Mouse (Mus musculus) heart, embryonic 11.5 days (tissue): ENCODE results near the gene Cnp. TPM values are rescaled to one million over a fixed set of nuclear protein-coding genes. Genes with fewer than 3 reads are reported as not detected.

Source experiments
- ATAC-seq: fragments of 200-750 bp; cut with Nextera tagmentation; replicated peaks from 2 replicates; pipeline ENCODE4 v1.8.0; 2017; ENCODE audit warnings: moderate library complexity; ENCODE audit not compliant: insufficient number of reproducible peaks, low FRiP score, low TSS enrichment
- H3K27ac ChIP-seq: fragments of 300-500 bp; sonication (generic); 2 replicates; pipeline ENCODE4 v1.5.1; 2014; ENCODE audit warnings: mild to moderate bottlenecking, low read depth, low read length
- H3K27me3 ChIP-seq: fragments of 300-500 bp; sonication (generic); 2 replicates; pipeline ENCODE4 v1.6.1; 2014; ENCODE audit warnings: mild to moderate bottlenecking, low read length, mixed read lengths; ENCODE audit not compliant: control insufficient read depth, insufficient read depth
- H3K36me3 ChIP-seq: fragments of 300-500 bp; sonication (generic); 2 replicates; pipeline ENCODE4 v1.6.1; 2014; ENCODE audit warnings: mild to moderate bottlenecking, low read length, moderate library complexity, mixed read lengths; ENCODE audit not compliant: control insufficient read depth, insufficient read depth
- H3K4me1 ChIP-seq: fragments of 300-500 bp; sonication (generic); 2 replicates; pipeline ENCODE4 v1.6.1; 2014; ENCODE audit warnings: low read length; ENCODE audit not compliant: control insufficient read depth, insufficient read depth
- H3K4me2 ChIP-seq: fragments of 300-500 bp; sonication (generic); 2 replicates; pipeline ENCODE4 v1.6.1; 2014; ENCODE audit warnings: mild to moderate bottlenecking, moderate library complexity
- H3K4me3 ChIP-seq: fragments of 300-500 bp; sonication (generic); 2 replicates; pipeline ENCODE4 v1.5.1; 2014; ENCODE audit warnings: low read depth, low read length
- H3K9ac ChIP-seq: fragments of 300-500 bp; sonication (generic); 2 replicates; pipeline ENCODE4 v1.6.1; 2014; ENCODE audit warnings: mild to moderate bottlenecking, low read depth, low read length, moderate library complexity
- H3K9me3 ChIP-seq: fragments of 300-500 bp; sonication (generic); replicated peaks from 2 replicates; pipeline ENCODE4 v1.6.1; 2016; ENCODE audit warnings: low read length; ENCODE audit not compliant: control insufficient read depth
- WGBS: fragments of 180-500 bp; shearing (Covaris S2); extraction: QIAGEN DNeasy Blood & Tissue Kit; methylation state at CpG from one replicate; pipeline ENCODE4 v1.1.7; 2014; ENCODE audit not compliant: insufficient replicate concordance; 5-methylcytosine and 5-hydroxymethylcytosine counted together
- polyA plus RNA-seq: library from polyadenylated mRNA; unstranded; fragments of >200 nt; fragmentation: Nextera tagmentation; extraction: Ambion mirVana; gene quantifications from 2 replicates; pipeline ENCODE4 v1.2.1, GENCODE M21; 2014

Cnp gene
- polyA plus RNA-seq, 1 experiment from 2014 or later: 15.7 TPM

DNA sequence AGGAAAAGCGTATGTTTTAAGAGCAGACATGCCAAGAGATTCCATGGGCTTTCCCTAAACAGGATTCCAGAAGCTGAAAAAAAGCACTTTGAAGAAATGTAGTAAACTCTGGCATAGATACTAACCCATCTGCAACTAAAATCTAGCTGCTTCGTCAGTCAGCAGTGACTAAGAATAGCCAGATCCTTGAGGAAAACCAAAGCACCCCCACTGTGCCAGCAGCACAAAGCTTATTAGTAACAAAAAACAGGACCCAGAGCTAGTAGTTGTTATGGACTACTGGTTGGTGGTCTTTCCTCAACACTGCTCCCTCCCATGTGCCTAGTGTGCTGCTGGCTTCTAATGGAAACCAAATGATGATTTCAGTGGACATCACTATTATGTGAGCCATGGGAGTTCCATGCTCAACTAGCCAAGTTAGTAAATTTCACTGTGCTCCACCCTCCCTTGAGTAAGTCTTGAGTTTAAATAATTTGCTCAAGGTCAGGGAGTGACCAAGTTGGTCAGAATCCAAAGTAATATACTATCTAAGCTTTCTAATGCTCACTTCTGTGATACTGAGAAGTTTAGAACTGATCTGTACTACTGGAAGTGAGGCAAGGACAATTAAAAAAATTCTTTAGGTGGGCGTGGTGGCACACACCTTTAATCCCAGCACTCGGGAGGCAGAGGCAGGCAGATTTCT, 29.8 kb downstream of the Cnp start:
- H3K9ac ChIP-seq: no peak overlapping the region
- ATAC-seq: no peak
- 80% methylated on average over 4 of the region's 4 CpGs for WGBS
- no peak overlapping the region for H3K4me3 ChIP-seq
- peaks cover 14% of the 10 kb centered on the region for H3K4me1 ChIP-seq
- H3K27me3 ChIP-seq: no peaks in the 10 kb centered on the region
- peaks cover 10% of the 10 kb centered on the region for H3K36me3 ChIP-seq
- no peak overlapping the region for H3K27ac ChIP-seq
- H3K4me2 ChIP-seq: no peak overlapping the region
- H3K9me3 ChIP-seq: no peaks in the 10 kb centered on the region

DNA sequence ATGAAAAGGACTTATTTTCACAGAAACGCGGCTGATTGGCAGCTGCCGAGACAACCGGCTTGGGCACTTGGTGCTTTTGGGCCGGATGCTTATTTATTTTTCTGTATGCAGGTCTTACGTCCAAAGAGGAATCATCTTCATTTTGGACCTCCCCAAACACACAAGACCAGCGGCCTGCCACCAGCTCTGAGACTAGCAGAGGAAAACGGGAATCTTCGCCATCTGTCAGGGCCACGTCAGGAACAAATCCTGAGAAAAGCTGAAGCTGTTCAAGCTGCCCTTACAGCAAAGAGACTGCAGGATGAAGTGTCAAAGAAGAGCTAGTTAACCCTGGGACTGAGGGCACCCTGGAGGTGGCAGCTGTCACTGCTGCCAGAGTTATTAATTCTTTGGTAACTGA, 30.7 kb downstream of the Cnp start:
- Histone ChIP-seq H3K4me3 (no peak overlapping the region), H3K9me3 (no peaks in the 10 kb centered on the region), H3K27me3 (no peaks in the 10 kb centered on the region), H3K9ac (no peak overlapping the region), H3K4me1 (peaks cover 20% of the 10 kb centered on the region), H3K27ac (no peak overlapping the region), H3K36me3 (peaks cover 3% of the 10 kb centered on the region; the same call in 1 of the 2 replicates), H3K4me2 (no peak overlapping the region)
- WGBS: 89% methylated on average over 10 of the region's 10 CpGs
- no peak for ATAC-seq

DNA sequence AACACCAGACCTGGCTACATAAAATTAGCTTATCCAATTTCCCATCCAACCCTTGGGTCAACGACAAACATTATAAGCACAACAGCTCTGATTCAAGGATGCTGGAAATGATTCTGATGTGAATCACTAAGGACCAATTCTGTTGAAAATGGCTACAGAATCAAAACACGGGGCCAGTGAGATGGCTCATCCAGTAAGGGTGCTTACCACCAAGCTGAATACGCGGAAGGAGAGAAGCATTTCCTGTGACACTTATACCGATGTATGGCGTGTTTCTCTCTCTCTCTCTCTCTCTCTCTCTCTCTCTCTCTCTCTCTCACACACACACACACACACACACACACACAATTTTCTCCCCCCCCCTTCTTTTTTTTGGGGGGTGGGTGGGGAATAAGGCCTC, 32.4 kb downstream of the Cnp start:
- Histone ChIP-seq H3K9me3 (no peaks in the 10 kb centered on the region), H3K27ac (no peak overlapping the region), H3K4me3 (no peak overlapping the region), H3K9ac (no peak overlapping the region), H3K4me2 (no peak overlapping the region), H3K36me3 (0 out of 2 replicates have a peak, but pooled peaks cover 2% of the 10 kb centered on the region), H3K4me1 (peaks cover 21% of the 10 kb centered on the region), H3K27me3 (no peaks in the 10 kb centered on the region)
- no peak for ATAC-seq
- WGBS: 93% methylated on average over 6 of the region's 6 CpGs

DNA sequence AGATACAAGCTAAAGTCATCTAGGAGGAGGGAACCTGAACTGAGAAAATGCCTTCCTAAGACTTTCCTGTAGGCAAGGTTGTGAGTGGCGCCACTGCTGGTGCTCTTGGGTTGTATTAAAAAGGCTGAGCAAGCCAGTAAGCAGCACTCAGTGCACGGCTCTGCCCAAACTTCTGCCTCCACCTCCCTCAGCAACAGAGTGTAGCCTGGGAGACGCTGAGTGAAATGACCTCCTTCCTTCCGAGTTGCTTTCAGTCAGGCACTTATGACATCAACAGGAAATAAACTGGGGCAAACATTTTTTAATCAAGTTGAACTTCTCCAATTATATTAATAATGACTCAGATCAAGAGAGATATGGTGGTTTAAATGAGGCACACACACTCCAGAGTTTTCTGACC, 34.1 kb downstream of the Cnp start:
- H3K4me3 ChIP-seq: no peak overlapping the region
- peaks cover 23% of the 10 kb centered on the region for H3K4me1 ChIP-seq
- H3K27ac ChIP-seq: no peak overlapping the region
- WGBS: 66% methylated on average over 4 of the region's 4 CpGs
- no peaks in the 10 kb centered on the region for H3K27me3 ChIP-seq
- no peak overlapping the region; the same call in 1 of the 2 replicates for H3K4me2 ChIP-seq
- 0 out of 2 replicates have a peak, but pooled peaks cover under 1% of the 10 kb centered on the region for H3K36me3 ChIP-seq
- no peaks in the 10 kb centered on the region for H3K9me3 ChIP-seq
- no peak for ATAC-seq
- no peak overlapping the region for H3K9ac ChIP-seq

DNA sequence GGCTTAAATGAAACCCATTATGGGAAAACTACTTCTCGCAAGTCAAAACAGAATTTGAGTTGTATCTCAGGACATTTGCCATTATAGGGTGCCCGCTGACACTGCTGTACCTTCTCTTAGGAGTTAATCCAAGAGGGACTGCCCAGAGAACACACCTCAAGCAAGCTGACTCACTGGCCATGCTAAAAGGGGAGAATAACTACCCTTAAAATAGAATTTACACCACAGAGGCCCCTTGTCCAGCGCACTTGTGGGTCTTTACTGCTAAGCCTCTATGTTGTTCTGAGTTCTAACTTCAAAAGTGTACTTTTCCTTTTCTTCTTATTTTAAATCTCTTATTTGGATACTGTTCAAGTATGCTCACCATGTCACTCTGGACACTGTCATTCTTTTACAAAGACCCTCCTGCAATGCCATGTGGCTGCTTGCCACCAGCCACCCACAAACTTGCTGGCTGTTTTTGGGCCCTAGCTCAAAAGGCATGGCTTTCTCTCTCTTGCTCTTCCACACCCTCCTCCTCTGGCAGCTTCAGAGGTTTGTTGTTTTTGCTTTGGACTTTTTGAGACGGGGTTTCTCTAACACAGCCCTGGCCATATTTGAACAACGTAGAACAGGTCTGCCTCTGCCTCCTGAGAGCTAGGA, 34.8 kb downstream of the Cnp start:
- Histone ChIP-seq H3K27me3 (no peaks in the 10 kb centered on the region), H3K4me1 (peaks cover 18% of the 10 kb centered on the region), H3K36me3 (no peaks in the 10 kb centered on the region), H3K9me3 (no peaks in the 10 kb centered on the region), H3K4me3 (no peak overlapping the region), H3K4me2 (peak overlapping the region; percentile 9; the same call in 1 of the 2 replicates), H3K9ac (no peak overlapping the region; the same call in 1 of the 2 replicates), H3K27ac (peak overlapping the region; percentile 38; the same call in 1 of the 2 replicates)
- ATAC-seq: no peak
- WGBS: 82% methylated on average over 5 of the region's 5 CpGs

DNA sequence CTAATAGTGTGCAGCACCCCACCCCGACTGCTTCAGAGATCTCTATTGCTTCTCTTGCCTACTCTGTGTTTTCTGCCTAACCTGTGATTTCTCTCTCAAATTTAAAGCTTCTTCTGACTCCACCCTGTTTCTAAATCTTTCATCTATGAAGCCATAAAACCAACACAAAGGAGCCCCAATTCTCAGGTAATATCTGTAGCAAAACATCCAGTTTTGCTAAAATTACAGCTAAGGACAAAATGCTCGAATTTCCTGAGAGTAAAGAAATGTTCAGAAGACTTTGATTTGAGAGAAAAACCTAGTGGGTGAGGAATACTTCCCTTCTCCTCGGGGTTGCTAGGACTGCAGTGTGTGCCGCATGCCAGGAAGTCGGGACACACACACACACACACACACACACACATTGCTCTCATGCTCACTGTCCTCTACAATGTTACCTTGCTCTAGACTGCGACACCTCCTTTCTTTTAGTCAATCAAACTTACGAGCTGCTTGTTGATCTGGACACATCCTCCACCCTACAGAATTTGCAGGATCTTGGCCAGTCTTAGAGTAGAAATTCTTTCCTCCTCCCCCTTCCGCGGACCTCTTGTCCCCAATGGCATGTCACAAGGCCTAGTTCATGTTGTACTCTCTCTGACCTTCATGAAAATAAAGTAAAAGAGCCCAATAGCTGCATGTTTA, 35.4 kb downstream of the Cnp start:
- H3K27ac ChIP-seq: 0 out of 2 replicates have a peak overlapping the region, but pooled peaks have one; percentile 38
- no peaks in the 10 kb centered on the region for H3K27me3 ChIP-seq
- no peak for ATAC-seq
- 74% methylated on average over 9 of the region's 9 CpGs for WGBS
- H3K4me2 ChIP-seq: no peak overlapping the region
- no peaks in the 10 kb centered on the region for H3K36me3 ChIP-seq
- no peak overlapping the region for H3K9ac ChIP-seq
- H3K9me3 ChIP-seq: no peaks in the 10 kb centered on the region
- H3K4me3 ChIP-seq: no peak overlapping the region
- peaks cover 16% of the 10 kb centered on the region for H3K4me1 ChIP-seq

DNA sequence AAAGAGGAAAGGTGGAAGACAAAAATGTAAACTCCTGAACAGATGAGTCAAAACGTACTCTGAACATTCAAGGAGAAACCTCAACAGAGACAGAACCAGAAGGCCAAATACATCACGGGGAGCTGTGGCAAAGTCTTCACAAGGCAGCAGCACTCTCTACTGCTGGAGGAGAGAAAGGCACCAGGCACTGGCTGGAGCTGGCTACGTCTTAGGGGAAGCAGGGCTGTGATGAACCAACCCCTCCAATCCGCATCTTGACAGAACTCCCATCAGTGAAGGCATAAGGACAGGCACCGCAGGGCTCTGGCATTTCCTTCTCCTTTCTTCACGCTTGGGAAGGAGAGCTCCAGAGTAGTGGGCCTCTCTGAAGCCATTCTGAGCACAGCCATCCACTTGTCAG, 36.9 kb downstream of the Cnp start:
- Histone ChIP-seq H3K9me3 (no peaks in the 10 kb centered on the region), H3K4me1 (peaks cover 16% of the 10 kb centered on the region), H3K4me3 (no peak overlapping the region), H3K27ac (no peak overlapping the region), H3K36me3 (no peaks in the 10 kb centered on the region), H3K4me2 (no peak overlapping the region), H3K9ac (no peak overlapping the region), H3K27me3 (no peaks in the 10 kb centered on the region)
- WGBS: 88% methylated on average over 6 of the region's 6 CpGs
- ATAC-seq: no peak

DNA sequence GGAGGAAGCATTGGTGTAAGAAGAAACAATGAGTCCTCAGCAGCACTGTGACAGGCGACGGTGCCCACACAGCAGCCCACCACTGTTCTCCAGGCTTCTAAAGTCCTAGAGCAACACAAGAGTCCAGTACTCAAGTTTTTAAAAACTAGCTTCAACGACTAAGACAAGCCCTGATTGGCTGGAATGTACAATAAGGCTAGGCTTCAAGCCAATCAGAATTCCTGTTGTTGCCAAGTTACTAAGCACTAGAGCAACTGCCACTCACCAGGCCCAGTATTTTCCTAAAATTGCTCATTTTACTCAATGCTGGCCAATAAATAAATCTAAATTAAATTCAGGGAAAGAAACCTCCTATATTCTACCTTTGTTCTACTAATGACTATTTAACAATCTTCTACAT, 38.5 kb downstream of the Cnp start:
- no peak overlapping the region for H3K27ac ChIP-seq
- H3K4me1 ChIP-seq: peaks cover 24% of the 10 kb centered on the region
- H3K9me3 ChIP-seq: no peaks in the 10 kb centered on the region
- H3K9ac ChIP-seq: no peak overlapping the region
- WGBS: 84% methylated on average over 3 of the region's 3 CpGs
- no peaks in the 10 kb centered on the region for H3K36me3 ChIP-seq
- no peak overlapping the region for H3K4me3 ChIP-seq
- no peaks in the 10 kb centered on the region for H3K27me3 ChIP-seq
- H3K4me2 ChIP-seq: no peak overlapping the region
- no peak for ATAC-seq
